Mouse (Mus musculus): Measurements from ENCODE around the gene Pgpep1.

Pgpep1 gene

GRCm38 (mm10) chr8:70630532-70631381 is 29.4 kb downstream of the Pgpep1 start:
- no peak for DNase-seq (ENCODE audit: low spot score)

GRCm38 (mm10) chr8:70629574-70630531 is 30.3 kb downstream of the Pgpep1 start:
- peak; percentile 91 for DNase-seq (ENCODE audit: low spot score)

- no peak for DNase-seq (ENCODE audit: low spot score)
Measured at GRCm38 (mm10) chr8:70628986-70629490, 31.1 kb downstream of the Pgpep1 start.

GRCm38 (mm10) chr8:70627041-70627440 is 33.1 kb downstream of the Pgpep1 start:
- no peak for DNase-seq (ENCODE audit: low spot score)

GRCm38 (mm10) chr8:70625104-70625503 is 35.1 kb downstream of the Pgpep1 start:
- DNase-seq (ENCODE audit: low spot score) = no peak

- DNase-seq (ENCODE audit: low spot score) = no peak
Measured at GRCm38 (mm10) chr8:70622220-70622619, 38.0 kb downstream of the Pgpep1 start.

- no peak for DNase-seq (ENCODE audit: low spot score)
Measured at GRCm38 (mm10) chr8:70618888-70619334, 41.3 kb downstream of the Pgpep1 start.

GRCm38 (mm10) chr8:70617985-70618384 is 42.2 kb downstream of the Pgpep1 start:
- no peak for DNase-seq (ENCODE audit: low spot score)

- DNase-seq (ENCODE audit: low spot score) = no peak
Measured at GRCm38 (mm10) chr8:70616645-70617044, 43.5 kb downstream of the Pgpep1 start.

- DNase-seq (ENCODE audit: low spot score) = no peak
Measured at GRCm38 (mm10) chr8:70615894-70616293, 44.3 kb downstream of the Pgpep1 start, which contains the start of gene Lrrc25. Gene Lrrc25, plus strand, starts transcription at chr8:70616155.

- DNase-seq (ENCODE audit: low spot score) = no peak
Measured at GRCm38 (mm10) chr8:70615281-70615680, 44.9 kb downstream of the Pgpep1 start.

GRCm38 (mm10) chr8:70614469-70614868 is 45.7 kb downstream of the Pgpep1 start:
- no peak for DNase-seq (ENCODE audit: low spot score)

- DNase-seq (ENCODE audit: low spot score) = no peak
Measured at GRCm38 (mm10) chr8:70613763-70614162, 46.4 kb downstream of the Pgpep1 start.

- peak; percentile 88 for DNase-seq (ENCODE audit: low spot score)
Measured at GRCm38 (mm10) chr8:70611849-70612248, 48.3 kb downstream of the Pgpep1 start.

GRCm38 (mm10) chr8:70610796-70611771 is 49.1 kb downstream of the Pgpep1 start:
- DNase-seq (ENCODE audit: low spot score) = peak; percentile 86

GRCm38 (mm10) chr8:70609849-70610795 is 50.1 kb downstream of the Pgpep1 start:
- peak; percentile 75 for DNase-seq (ENCODE audit: low spot score)

- DNase-seq (ENCODE audit: low spot score) = peak; percentile 82
Measured at GRCm38 (mm10) chr8:70609368-70609848, 50.8 kb downstream of the Pgpep1 start.

- DNase-seq (ENCODE audit: low spot score) = no peak
Measured at GRCm38 (mm10) chr8:70608749-70609367, 51.3 kb downstream of the Pgpep1 start, which contains the start of gene Ssbp4. Gene Ssbp4, minus strand, starts transcription at chr8:70608872.
